Mouse (Mus musculus): ENCODE measurements around the gene Ly75.

GRCm38 (mm10) chr2:60377260-60377659, 5.8 kb downstream of the Ly75 start:
- TF ChIP-seq CTCF (IDR thresholded peaks at IDR 0.05; ENCODE audit: low read depth) (no peak), EP300 (IDR thresholded peaks at IDR 0.05; ENCODE audit: low read depth) (no peak)
